Mouse (Mus musculus): Measurements from ENCODE around the gene Olfr283. TPM values are rescaled to one million over a fixed set of nuclear protein-coding genes. Genes with fewer than 3 reads are reported as not detected.
"Not testable (repeated sequence)": the region's sequence is repeated elsewhere in the genome, so short reads cannot be mapped to it uniquely, and the experiment has no call there.

Gene Olfr283
- polyA plus RNA-seq (2016; fragmentation: Nextera tagmentation; extraction: Ambion mirVana) = not detected in 2 replicates

DNA sequence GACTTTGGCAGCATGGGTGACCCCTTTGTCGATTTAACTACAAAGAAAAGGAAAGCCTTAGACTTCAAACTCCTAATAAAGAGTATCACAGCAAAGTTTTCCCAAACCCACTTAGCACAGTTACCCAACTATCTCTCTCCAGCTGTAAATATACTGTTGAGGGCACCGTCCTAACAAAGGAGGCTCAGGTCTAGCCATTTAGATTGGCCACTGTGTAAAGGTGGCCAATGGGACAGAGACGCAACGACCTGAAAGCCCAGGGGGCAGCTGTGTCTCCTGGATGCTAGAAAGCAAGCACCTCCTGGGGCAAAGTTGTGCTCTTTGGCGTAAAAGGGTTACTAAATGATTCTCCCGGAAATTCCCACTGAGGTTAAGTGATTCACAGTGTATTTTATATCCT is at the start of gene Olfr283:
Gene Olfr283 (minus strand): TSS at position 101 of the 400 bp plus-strand sequence.
- Histone ChIP-seq H3K9me3 (replicated peaks) (no peaks in the 10 kb centered on the region), H3K36me3 (no peaks in the 10 kb centered on the region), H3K9ac (no peak within 1 kb of the TSS), H3K4me1 (replicated peaks) (no peaks in the 10 kb centered on the region), H3K4me3 (no peak within 1 kb of the TSS), H3K27ac (ENCODE audit: poor library complexity, severe bottlenecking) (no peak within 1 kb of the TSS), H3K27me3 (replicated peaks) (no peaks in the 10 kb centered on the region), H3K4me2 (no peak within 1 kb of the TSS)
- no peak for ATAC-seq (ENCODE audit: insufficient number of reproducible peaks, low FRiP score)
- 85% methylated on average over 6 of the region's 6 CpGs for WGBS

DNA sequence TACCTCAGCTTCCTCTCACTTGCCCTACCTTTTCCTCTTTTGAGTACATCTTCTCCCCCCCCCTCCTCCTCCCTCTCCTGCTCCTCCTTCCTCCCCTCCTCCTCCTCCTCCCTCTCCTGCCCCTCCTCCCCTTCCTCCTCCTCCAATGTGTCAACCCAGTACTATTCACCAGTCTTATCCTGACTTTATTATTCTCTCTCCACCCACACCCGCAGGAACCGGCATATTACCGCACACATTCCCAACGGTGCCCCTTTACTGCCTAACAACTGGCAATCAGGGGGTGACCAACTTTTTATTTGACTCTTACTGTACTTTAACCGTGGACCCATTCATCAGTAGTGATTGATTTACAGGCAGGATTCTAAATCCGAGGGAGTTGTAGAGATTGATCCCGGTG is 44.4 kb upstream of the Olfr283 start:
- H3K27me3 ChIP-seq (replicated peaks) = no peaks in the 10 kb centered on the region
- ATAC-seq (ENCODE audit: insufficient number of reproducible peaks, low FRiP score) = no peak
- H3K36me3 ChIP-seq = no peaks in the 10 kb centered on the region
- H3K4me2 ChIP-seq = no peak overlapping the region
- H3K27ac ChIP-seq (ENCODE audit: poor library complexity, severe bottlenecking) = no peak overlapping the region
- H3K9ac ChIP-seq = no peak overlapping the region
- no peak overlapping the region for H3K4me3 ChIP-seq
- H3K9me3 ChIP-seq (replicated peaks) = no peaks in the 10 kb centered on the region
- 78% methylated on average over 7 of the region's 7 CpGs for WGBS
- H3K4me1 ChIP-seq (replicated peaks) = no peaks in the 10 kb centered on the region

DNA sequence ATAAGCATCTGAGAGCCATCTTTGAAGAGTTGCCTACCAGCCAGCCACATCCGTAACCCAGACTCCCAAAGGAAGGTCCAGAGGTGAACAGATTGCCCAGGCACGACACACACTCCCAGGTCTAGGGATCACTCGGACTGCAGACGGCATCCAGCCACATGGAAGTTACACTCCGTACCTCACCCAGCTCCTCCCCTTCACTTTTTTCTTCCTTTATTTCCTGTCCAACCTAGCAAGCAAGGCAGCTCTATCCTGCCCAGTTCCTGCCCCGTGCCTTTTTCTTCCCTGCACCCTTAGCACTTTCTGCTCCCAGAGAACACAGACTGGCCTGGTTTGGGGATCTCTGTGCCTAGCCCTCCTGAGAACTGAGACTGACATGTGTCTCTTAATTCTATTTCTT is 44.0 kb upstream of the Olfr283 start:
- Histone ChIP-seq H3K4me2 (no peak overlapping the region), H3K4me1 (replicated peaks) (no peaks in the 10 kb centered on the region), H3K9ac (no peak overlapping the region), H3K9me3 (replicated peaks) (no peaks in the 10 kb centered on the region), H3K27me3 (replicated peaks) (no peaks in the 10 kb centered on the region; the same call in 1 of the 2 replicates), H3K4me3 (no peak overlapping the region), H3K27ac (ENCODE audit: poor library complexity, severe bottlenecking) (no peak overlapping the region), H3K36me3 (no peaks in the 10 kb centered on the region)
- ATAC-seq (ENCODE audit: insufficient number of reproducible peaks, low FRiP score) = no peak
- 63% methylated on average over 6 of the region's 6 CpGs for WGBS

DNA sequence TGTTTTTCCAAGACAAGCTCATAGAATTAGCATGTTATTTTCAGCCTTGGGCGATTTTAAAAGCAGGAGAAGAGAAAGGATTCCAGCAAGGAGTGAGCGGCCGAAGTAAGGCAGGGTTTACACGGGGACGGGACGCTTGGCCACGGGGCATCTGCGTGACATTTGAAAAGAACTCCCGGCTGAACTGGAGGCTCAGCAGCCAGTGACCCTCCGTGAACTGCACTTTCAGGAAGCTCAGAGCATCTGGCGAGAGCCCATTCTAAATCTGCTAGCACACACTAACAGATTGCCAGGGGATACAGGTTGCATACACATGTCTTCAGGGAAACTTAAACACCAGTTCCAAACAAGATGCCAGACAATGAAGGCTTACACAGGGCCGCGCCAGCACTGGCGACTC is 43.6 kb upstream of the Olfr283 start:
- no peak overlapping the region for H3K4me2 ChIP-seq
- 78% methylated on average over 14 of the region's 14 CpGs for WGBS
- ATAC-seq (ENCODE audit: insufficient number of reproducible peaks, low FRiP score) = no peak

DNA sequence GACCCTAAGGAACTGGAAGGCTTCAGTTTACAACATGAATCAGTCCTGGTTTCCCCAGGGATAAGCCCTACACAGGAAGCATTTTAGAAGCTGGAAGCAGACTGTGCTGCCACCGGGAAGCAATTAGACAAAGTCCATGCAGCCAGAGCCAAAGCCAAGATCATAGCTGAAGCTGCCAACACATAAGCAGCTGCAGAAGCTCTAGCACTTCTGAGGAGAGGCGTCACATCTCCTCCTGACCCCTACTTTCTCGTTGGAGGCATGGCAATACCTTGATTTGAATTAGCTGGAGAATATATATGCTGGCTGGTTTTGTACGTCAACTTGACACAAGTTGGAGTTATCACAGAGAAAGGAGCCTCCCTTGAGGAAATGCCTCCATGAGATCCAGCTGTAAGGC is 40.2 kb upstream of the Olfr283 start:
- WGBS = 58% methylated on average over 4 of the region's 4 CpGs
- Histone ChIP-seq H3K4me2 (no peak overlapping the region), H3K9ac (no peak overlapping the region), H3K27ac (ENCODE audit: poor library complexity, severe bottlenecking) (no peak overlapping the region), H3K9me3 (replicated peaks) (no peaks in the 10 kb centered on the region), H3K4me3 (no peak overlapping the region), H3K36me3 (no peaks in the 10 kb centered on the region), H3K4me1 (replicated peaks) (no peaks in the 10 kb centered on the region), H3K27me3 (replicated peaks) (no peaks in the 10 kb centered on the region; the same call in 1 of the 2 replicates)
- no peak for ATAC-seq (ENCODE audit: insufficient number of reproducible peaks, low FRiP score)

More for the DNA sequence above, 43.6 kb upstream of the Olfr283 start:
- Histone ChIP-seq H3K27ac (ENCODE audit: poor library complexity, severe bottlenecking) (no peak overlapping the region), H3K4me1 (replicated peaks) (no peaks in the 10 kb centered on the region), H3K9me3 (replicated peaks) (no peaks in the 10 kb centered on the region), H3K27me3 (replicated peaks) (no peaks in the 10 kb centered on the region; the same call in 1 of the 2 replicates), H3K4me3 (no peak overlapping the region), H3K9ac (no peak overlapping the region), H3K36me3 (no peaks in the 10 kb centered on the region)

DNA sequence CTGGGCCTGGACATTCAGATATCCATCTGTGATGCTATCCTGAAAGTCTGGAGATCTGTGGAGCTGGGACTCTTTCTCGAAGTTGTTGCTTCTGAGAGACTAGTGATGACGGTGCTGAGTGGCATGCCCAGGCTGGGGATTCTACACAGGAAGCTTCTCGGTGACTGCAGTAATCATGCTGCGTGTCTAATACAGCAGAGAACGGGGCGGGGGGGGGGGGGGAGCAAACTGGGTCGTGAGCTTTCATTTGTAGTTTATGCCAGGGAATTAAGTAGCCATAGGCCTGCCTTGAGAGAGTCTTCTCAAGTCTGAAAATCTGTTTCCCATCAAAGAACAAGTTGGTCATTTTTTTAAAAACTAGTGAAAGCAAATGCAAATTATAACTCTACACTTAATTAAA is 37.4 kb upstream of the Olfr283 start:
- 53% methylated on average over 7 of the region's 7 CpGs for WGBS

DNA sequence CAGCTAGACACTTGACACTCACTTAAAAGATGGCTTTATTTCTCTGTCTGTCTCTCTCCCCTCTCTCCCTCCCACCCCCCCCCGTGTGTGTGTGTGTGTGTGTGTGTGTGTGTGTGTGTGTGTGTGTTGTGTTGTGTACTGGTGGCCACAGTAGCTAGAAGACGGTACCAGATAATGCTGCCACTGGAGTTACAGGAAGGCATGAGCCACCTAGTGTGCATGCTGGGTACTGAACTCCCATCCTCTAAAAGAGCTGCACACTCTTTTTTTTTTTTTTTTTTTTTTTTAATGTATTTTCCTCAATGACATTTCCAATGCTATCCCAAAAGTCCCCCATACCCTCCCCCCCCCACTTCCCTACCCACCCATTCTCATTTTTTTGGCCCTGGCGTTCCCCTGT is 36.5 kb upstream of the Olfr283 start:
- H3K4me3 ChIP-seq; ATAC-seq (ENCODE audit: insufficient number of reproducible peaks, low FRiP score); H3K27me3 ChIP-seq (replicated peaks); H3K9me3 ChIP-seq (replicated peaks); H3K36me3 ChIP-seq; H3K9ac ChIP-seq; H3K27ac ChIP-seq (ENCODE audit: poor library complexity, severe bottlenecking); H3K4me1 ChIP-seq (replicated peaks); H3K4me2 ChIP-seq: not testable (repeated sequence)
- 42% methylated on average over 2 of the region's 3 CpGs for WGBS

More for the DNA sequence above, 37.4 kb upstream of the Olfr283 start:
- ATAC-seq (ENCODE audit: insufficient number of reproducible peaks, low FRiP score) = no peak
- H3K36me3 ChIP-seq = no peaks in the 10 kb centered on the region
- H3K4me1 ChIP-seq (replicated peaks) = no peaks in the 10 kb centered on the region
- H3K9me3 ChIP-seq (replicated peaks) = no peaks in the 10 kb centered on the region
- H3K9ac ChIP-seq = no peak overlapping the region
- no peak overlapping the region for H3K27ac ChIP-seq (ENCODE audit: poor library complexity, severe bottlenecking)
- no peak overlapping the region for H3K4me2 ChIP-seq
- no peak overlapping the region for H3K4me3 ChIP-seq
- H3K27me3 ChIP-seq (replicated peaks) = no peaks in the 10 kb centered on the region; the same call in 1 of the 2 replicates

DNA sequence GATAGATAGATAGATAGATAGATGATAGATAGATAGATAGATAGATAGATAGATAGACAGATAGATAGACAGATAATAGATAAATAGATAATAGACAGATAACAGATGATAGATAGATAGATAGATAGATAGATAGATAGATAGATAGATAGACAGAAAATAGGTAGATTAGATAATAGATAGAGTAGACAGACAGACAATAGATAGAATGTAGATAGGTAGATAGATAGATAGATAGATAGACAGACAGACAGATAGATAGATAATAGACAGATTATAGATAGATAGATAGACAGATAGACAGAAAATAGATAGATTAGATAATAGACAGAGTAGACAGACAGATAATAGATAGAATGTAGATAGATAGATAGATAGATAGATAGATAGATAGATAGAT is 36.1 kb upstream of the Olfr283 start:
- H3K9ac ChIP-seq; H3K4me2 ChIP-seq; ATAC-seq (ENCODE audit: insufficient number of reproducible peaks, low FRiP score): not testable (repeated sequence)

DNA sequence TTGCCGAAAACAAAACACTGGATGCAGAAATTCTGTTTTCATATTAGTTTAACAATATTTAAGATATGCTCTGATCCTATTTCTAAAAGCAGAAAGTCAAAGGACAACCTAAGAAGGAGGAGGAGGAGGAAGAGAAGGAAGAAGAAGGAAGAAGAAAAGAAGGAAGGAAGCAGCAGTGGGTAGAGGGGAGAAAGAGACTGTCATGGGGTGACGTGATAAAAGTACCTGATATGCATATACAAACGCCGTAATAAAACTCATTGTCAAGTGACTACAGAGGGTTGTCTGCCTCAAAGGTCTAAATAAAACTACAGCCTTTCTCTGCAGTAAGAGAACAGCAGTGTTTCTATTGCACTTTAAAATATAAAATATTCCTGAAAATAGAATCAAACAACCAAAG is 35.2 kb upstream of the Olfr283 start:
- H3K9ac ChIP-seq = no peak overlapping the region
- no peak for ATAC-seq (ENCODE audit: insufficient number of reproducible peaks, low FRiP score)
- WGBS = 76% methylated on average over 4 of the region's 4 CpGs
- no peaks in the 10 kb centered on the region for H3K4me1 ChIP-seq (replicated peaks)
- H3K4me3 ChIP-seq = no peak overlapping the region
- H3K4me2 ChIP-seq = no peak overlapping the region
- no peaks in the 10 kb centered on the region for H3K9me3 ChIP-seq (replicated peaks)
- H3K27ac ChIP-seq (ENCODE audit: poor library complexity, severe bottlenecking) = no peak overlapping the region
- no peaks in the 10 kb centered on the region; the same call in 1 of the 2 replicates for H3K27me3 ChIP-seq (replicated peaks)
- H3K36me3 ChIP-seq = no peaks in the 10 kb centered on the region

More for the DNA sequence above, 36.1 kb upstream of the Olfr283 start:
- not testable (repeated sequence) for H3K27ac ChIP-seq (ENCODE audit: poor library complexity, severe bottlenecking); H3K9me3 ChIP-seq (replicated peaks); H3K4me1 ChIP-seq (replicated peaks); H3K4me3 ChIP-seq; H3K36me3 ChIP-seq; H3K27me3 ChIP-seq (replicated peaks)

DNA sequence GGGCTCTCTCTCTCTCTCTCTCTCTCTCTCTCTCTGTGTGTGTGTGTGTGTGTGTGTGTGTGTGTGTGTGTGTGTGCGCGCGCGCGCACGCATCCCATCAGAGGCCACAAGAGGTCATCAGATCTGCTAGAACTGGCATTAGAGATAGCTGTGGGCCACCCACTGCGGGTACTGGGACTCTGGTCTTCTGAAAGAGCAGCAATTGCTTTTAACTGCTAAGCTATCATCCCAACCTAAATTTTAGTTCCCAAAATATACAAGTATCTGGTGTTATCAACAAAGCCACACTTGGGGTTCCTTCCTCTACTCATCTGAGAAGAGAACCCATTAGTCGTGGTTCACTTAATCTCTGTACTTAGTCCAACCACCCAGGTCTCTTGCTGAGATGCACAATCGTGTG is 29.5 kb upstream of the Olfr283 start:
- 89% methylated on average over 9 of the region's 9 CpGs for WGBS
- no peaks in the 10 kb centered on the region for H3K4me1 ChIP-seq (replicated peaks)
- H3K4me2 ChIP-seq = no peak overlapping the region
- H3K27ac ChIP-seq (ENCODE audit: poor library complexity, severe bottlenecking) = no peak overlapping the region
- no peak overlapping the region for H3K9ac ChIP-seq
- no peaks in the 10 kb centered on the region for H3K36me3 ChIP-seq
- H3K27me3 ChIP-seq (replicated peaks) = no peaks in the 10 kb centered on the region
- no peak for ATAC-seq (ENCODE audit: insufficient number of reproducible peaks, low FRiP score)
- no peak overlapping the region for H3K4me3 ChIP-seq
- 0 out of 2 replicates have a peak, but pooled peaks cover 4% of the 10 kb centered on the region for H3K9me3 ChIP-seq (replicated peaks)

DNA sequence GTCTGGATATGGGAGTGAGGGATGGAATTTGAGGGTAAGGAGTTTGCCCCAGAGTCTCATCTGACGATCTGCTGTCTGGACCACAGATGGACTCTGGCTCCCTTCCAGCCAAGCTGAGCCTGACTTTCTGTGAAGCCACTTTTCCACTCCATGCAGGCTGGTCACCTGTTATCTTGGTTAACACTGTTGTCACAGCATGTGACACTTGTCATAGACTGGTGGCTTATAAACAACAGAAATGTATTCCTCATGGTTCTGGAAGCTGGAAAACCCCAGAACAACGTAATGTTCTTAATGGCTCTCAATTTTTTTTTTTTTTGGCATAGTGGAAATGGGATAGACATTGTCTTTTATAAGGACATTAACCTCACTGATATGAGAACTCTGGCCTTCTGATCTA is 28.9 kb upstream of the Olfr283 start:
- Histone ChIP-seq H3K36me3 (no peaks in the 10 kb centered on the region), H3K27ac (ENCODE audit: poor library complexity, severe bottlenecking) (no peak overlapping the region), H3K27me3 (replicated peaks) (no peaks in the 10 kb centered on the region), H3K9ac (no peak overlapping the region), H3K4me3 (no peak overlapping the region), H3K4me1 (replicated peaks) (no peaks in the 10 kb centered on the region), H3K4me2 (no peak overlapping the region), H3K9me3 (replicated peaks) (0 out of 2 replicates have a peak, but pooled peaks cover 4% of the 10 kb centered on the region)
- WGBS = 80% methylated on average over 2 of the region's 2 CpGs
- ATAC-seq (ENCODE audit: insufficient number of reproducible peaks, low FRiP score) = no peak

DNA sequence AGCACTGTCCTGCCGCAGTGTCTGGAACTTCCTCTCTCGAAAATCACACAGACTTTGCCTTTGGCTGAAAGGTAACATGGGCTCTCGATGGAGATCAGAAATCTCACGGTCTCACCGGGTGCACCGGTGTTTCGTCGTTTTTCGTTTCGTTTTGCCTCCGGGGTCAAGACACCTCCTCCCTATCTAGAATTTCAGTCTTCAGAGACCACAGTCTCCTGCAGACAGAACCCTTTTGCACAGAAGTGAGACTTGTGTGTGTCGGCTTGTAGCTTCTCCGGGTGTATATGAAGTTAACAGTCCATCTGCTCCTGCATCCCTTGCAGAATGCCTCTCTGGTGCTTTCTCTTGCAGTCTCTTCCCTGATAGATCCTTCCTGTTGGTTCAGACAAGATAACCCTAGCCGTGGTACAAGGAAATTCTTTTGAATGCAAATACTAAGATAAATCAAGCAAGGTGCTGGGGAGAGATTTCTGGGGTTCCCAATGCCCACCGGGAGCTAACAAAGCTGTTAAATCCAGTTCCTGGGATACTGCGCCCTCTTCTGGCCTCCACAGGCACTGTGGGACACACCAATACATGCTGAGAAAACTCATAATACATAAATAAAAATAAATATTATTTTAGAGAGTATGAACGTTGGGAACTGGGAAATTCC is 27.8 kb upstream of the Olfr283 start:
- no peaks in the 10 kb centered on the region for H3K27me3 ChIP-seq (replicated peaks)
- no peak for ATAC-seq (ENCODE audit: insufficient number of reproducible peaks, low FRiP score)
- H3K9ac ChIP-seq = no peak overlapping the region
- no peaks in the 10 kb centered on the region for H3K36me3 ChIP-seq
- H3K9me3 ChIP-seq (replicated peaks) = peaks cover 7% of the 10 kb centered on the region; the same call in 1 of the 2 replicates
- no peaks in the 10 kb centered on the region for H3K4me1 ChIP-seq (replicated peaks)
- no peak overlapping the region for H3K4me3 ChIP-seq
- 67% methylated on average over 17 of the region's 17 CpGs for WGBS
- no peak overlapping the region for H3K27ac ChIP-seq (ENCODE audit: poor library complexity, severe bottlenecking)
- H3K4me2 ChIP-seq = no peak overlapping the region

All from heart, embryonic 12.5 days (tissue).